ENCODE assay signal across 11 mouse cellular contexts in genomic region chr4:82946276-82946612, GRCm38 (mm10).
DNase-seq lines count a peak whose midpoint lies in the region; ATAC-seq and TF ChIP-seq lines count a peak whose summit lies in the region.
"Had no signal": no experiment of that assay in that cellular context is flagged by ENCODE, and none has a peak within 500 bp of the region (broad histone marks: within the 10 kb centered on the region; RNA-seq: fewer than 3 reads in every experiment).

No protein-coding gene starts in this region.

- WGBS in heart, embryonic 11.5 days (ENCODE audit: insufficient replicate concordance): 78% methylated on average over 3 of the region's 3 CpGs
- 79% methylated on average over 3 of the region's 3 CpGs for WGBS in liver, postnatal 0 days (ENCODE audit: insufficient replicate concordance)

- TF ChIP-seq EP300 in liver, postnatal 0 days (IDR thresholded peaks at IDR 0.05; ENCODE audit: low read depth): no peak

- H3K4me2 ChIP-seq in heart, embryonic 11.5 days: no peak overlapping the region
- no peak overlapping the region for H3K4me2 ChIP-seq in liver, postnatal 0 days (ENCODE audit: low read depth, low read length)

- H3K27ac ChIP-seq in heart, embryonic 11.5 days (ENCODE audit: low read depth, low read length): no peak overlapping the region
- no peak overlapping the region for H3K27ac ChIP-seq in liver, postnatal 0 days (ENCODE audit: low read depth)
- H3K27ac ChIP-seq: liver, embryonic 14.5 days had no signal

- intact Hi-C loops in left cerebral cortex, postnatal 14 days (cut with DNase I): no loop called here

- no peaks in the 10 kb centered on the region for H3K4me1 ChIP-seq in heart, embryonic 11.5 days (ENCODE audit: control insufficient read depth, insufficient read depth, low read length)
- no peaks in the 10 kb centered on the region for H3K4me1 ChIP-seq in liver, postnatal 0 days (ENCODE audit: insufficient read depth)

- no peaks in the 10 kb centered on the region for H3K9me3 ChIP-seq in heart, embryonic 11.5 days (replicated peaks; ENCODE audit: control insufficient read depth, low read length)
- no peaks in the 10 kb centered on the region for H3K9me3 ChIP-seq in liver, postnatal 0 days (ENCODE audit: low read length)

- H3K9ac ChIP-seq in heart, embryonic 11.5 days (ENCODE audit: low read depth, low read length): no peak overlapping the region
- H3K9ac ChIP-seq in liver, postnatal 0 days (replicated peaks): no peak overlapping the region
- H3K9ac ChIP-seq: liver, embryonic 14.5 days had no signal

- DNase-seq in lung, postnatal 36 days: peak; percentile 8
- DNase-seq in lung, postnatal 25 days (ENCODE audit: low spot score): no peak
- peak; percentile 44 to 73 for DNase-seq in frontal cortex, adult 2 months (ENCODE audit: extremely low spot score in 1 of 2, low spot score in 1 of 2)
- peak; percentile 36 to 55 for DNase-seq in left cerebral cortex, postnatal 14 days (ENCODE audit: low spot score in 2 of 2)
- DNase-seq in right cerebral cortex, postnatal 4 days: peak; percentile 32
- no peak for DNase-seq in thymus, postnatal 36 days
- no peak for DNase-seq in liver, postnatal 0 days
- DNase-seq: heart, postnatal 36 days; spleen, adult 18-20 months had no signal

- no peak for ATAC-seq in heart, embryonic 11.5 days (replicated peaks; ENCODE audit: insufficient number of reproducible peaks, low FRiP score, low TSS enrichment)
- no peak for ATAC-seq in liver, postnatal 0 days

- no peaks in the 10 kb centered on the region for H3K27me3 ChIP-seq in heart, embryonic 11.5 days (ENCODE audit: control insufficient read depth, insufficient read depth, low read length)
- no peaks in the 10 kb centered on the region for H3K27me3 ChIP-seq in liver, postnatal 0 days (ENCODE audit: insufficient read depth, low read length)

- H3K36me3 ChIP-seq in heart, embryonic 11.5 days (ENCODE audit: control insufficient read depth, insufficient read depth, low read length): peaks cover 12% of the 10 kb centered on the region
- H3K36me3 ChIP-seq in liver, postnatal 0 days (replicated peaks; ENCODE audit: insufficient read depth, low read length): no peaks in the 10 kb centered on the region

- H3K4me3 ChIP-seq in heart, embryonic 11.5 days (ENCODE audit: low read depth, low read length): no peak overlapping the region
- no peak overlapping the region for H3K4me3 ChIP-seq in liver, postnatal 0 days (ENCODE audit: low read depth, low read length)

- no peak for TF ChIP-seq CTCF in liver, postnatal 0 days (IDR thresholded peaks at IDR 0.05; ENCODE audit: low read depth)

Comparison
In these comparisons a context has a peak if more than half of its experiments do, and no peak if none do; other contexts are left out.
1. DNase-seq: peak in lung, postnatal 36 days (single experiment), frontal cortex, adult 2 months (2 of 2), left cerebral cortex, postnatal 14 days (2 of 2) and right cerebral cortex, postnatal 4 days (single experiment); none in lung, postnatal 25 days (single experiment), thymus, postnatal 36 days (0 of 2) and liver, postnatal 0 days (single experiment).